Mouse (Mus musculus) myocyte (in vitro differentiated cells): ENCODE measurements around the gene Lysmd3.

Experiments
- CEBPB ChIP-seq: IDR thresholded peaks from 2 replicates; pipeline ENCODE4 v1.6.1; 2011; ENCODE audit warnings: mild to moderate bottlenecking, moderate library complexity; ENCODE audit not compliant: poor library complexity, insufficient read depth, severe bottlenecking
- E2F4 ChIP-seq: IDR thresholded peaks from one replicate; pipeline ENCODE4 v1.6.1; 2011; ENCODE audit warnings: mild to moderate bottlenecking, control low read depth, moderate library complexity; ENCODE audit not compliant: insufficient read depth
- MAX ChIP-seq: IDR thresholded peaks from one replicate; pipeline ENCODE4 v1.6.1; 2011; ENCODE audit warnings: low read depth, mild to moderate bottlenecking, control low read depth
- MYOD1 ChIP-seq, 3 experiments: IDR thresholded peaks; one replicate each; pipeline ENCODE4 v1.6.1; 2011; ENCODE audit warnings: control low read depth in 2 of 3, low read depth in 2 of 3, mild to moderate bottlenecking in 2 of 3, moderate library complexity in 1 of 3; ENCODE audit not compliant: insufficient read length in 2 of 3, control insufficient read depth in 1 of 3
- MYOG ChIP-seq, 3 experiments: IDR thresholded peaks; one replicate each; pipeline ENCODE4 v1.6.1; 2011; ENCODE audit warnings: control low read depth in 2 of 3, low read depth in 2 of 3, mild to moderate bottlenecking in 2 of 3; ENCODE audit not compliant: insufficient read length in 2 of 3, control insufficient read depth in 1 of 3, insufficient read depth in 1 of 3
- POLR2A ChIP-seq: IDR thresholded peaks from one replicate; pipeline ENCODE4 v1.6.1; 2011; ENCODE audit warnings: low read depth, mild to moderate bottlenecking, control low read depth, moderate library complexity; ENCODE audit not compliant: insufficient read length
- POLR2AphosphoS2 ChIP-seq: IDR thresholded peaks from one replicate; pipeline ENCODE4 v1.6.1; 2011; ENCODE audit warnings: low read depth, control low read depth; ENCODE audit not compliant: insufficient read length
- REST ChIP-seq: IDR thresholded peaks from one replicate; pipeline ENCODE4 v1.6.1; 2011; ENCODE audit warnings: mild to moderate bottlenecking, control low read depth, moderate library complexity; ENCODE audit not compliant: insufficient read depth, insufficient read length
- SRF ChIP-seq: IDR thresholded peaks from one replicate; pipeline ENCODE4 v1.6.1; 2011; ENCODE audit warnings: low read depth; ENCODE audit not compliant: control insufficient read depth, insufficient read length
- TCF12 ChIP-seq: IDR thresholded peaks from one replicate; pipeline ENCODE4 v1.6.1; 2011; ENCODE audit warnings: mild to moderate bottlenecking, control low read depth; ENCODE audit not compliant: poor library complexity, insufficient read depth, severe bottlenecking
- TCF3 ChIP-seq: IDR thresholded peaks from one replicate; pipeline ENCODE4 v1.6.1; 2011; ENCODE audit warnings: low read depth, control low read depth; ENCODE audit not compliant: insufficient read length
- USF1 ChIP-seq: IDR thresholded peaks from one replicate; pipeline ENCODE4 v1.6.1; 2011; ENCODE audit warnings: low read depth, mild to moderate bottlenecking, control low read depth, moderate library complexity

DNA sequence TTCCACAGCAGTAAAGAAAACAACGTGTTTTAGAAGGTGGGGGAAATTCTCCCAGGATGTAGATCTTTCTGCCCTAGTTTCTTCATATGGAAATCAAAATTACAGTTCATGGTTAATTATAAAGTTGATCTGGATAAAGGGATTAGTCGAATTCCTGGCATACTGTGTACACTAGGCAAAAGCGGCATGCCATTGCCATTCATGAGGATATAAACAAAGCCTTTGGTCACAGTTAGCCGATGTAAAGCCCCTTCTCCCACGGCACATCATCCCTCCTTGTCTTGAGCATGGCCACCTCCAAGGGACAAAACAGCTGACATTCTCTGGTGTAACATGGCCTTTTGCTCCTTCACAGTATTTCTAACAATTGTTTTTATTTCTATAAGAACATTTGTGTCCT is 26.9 kb upstream of the Lysmd3 start:
- TF ChIP-seq POLR2AphosphoS2 (no peak), POLR2A (no peak), MYOG (IDR thresholded peaks at IDR 0.05; ENCODE audit: control insufficient read depth in 1 of 3, insufficient read depth in 1 of 3, insufficient read length in 2 of 3, low read depth in 2 of 3) (no peak), SRF (no peak), REST (no peak), MAX (no peak), USF1 (no peak), TCF12 (no peak), CEBPB (no peak), E2F4 (no peak), MYOD1 (IDR thresholded peaks at IDR 0.05; ENCODE audit: control insufficient read depth in 1 of 3, insufficient read length in 2 of 3, low read depth in 2 of 3) (no peak), TCF3 (no peak)
